Mouse (Mus musculus) small intestine, adult 2 months (tissue): Measurements from ENCODE around the gene Opn3. TPM values are rescaled to one million over a fixed set of nuclear protein-coding genes. Genes with fewer than 3 reads are reported as not detected.

Experiments used
- H3K27ac ChIP-seq: fragments of 200-500 bp; 2 replicates; pipeline ENCODE4 v1.5.1; 2012; ENCODE audit warnings: low read depth, low read length, control low read depth, inconsistent platforms; ENCODE audit not compliant: insufficient read depth
- H3K27me3 ChIP-seq: fragments of 200-500 bp; 2 replicates; pipeline ENCODE4 v1.6.1; 2012; ENCODE audit warnings: mild to moderate bottlenecking, moderate library complexity, low read length, inconsistent platforms; ENCODE audit not compliant: control insufficient read depth, insufficient read depth
- H3K36me3 ChIP-seq: fragments of 200-500 bp; 2 replicates; pipeline ENCODE4 v1.6.1; 2012; ENCODE audit warnings: mild to moderate bottlenecking, low read length, control low read depth, inconsistent platforms; ENCODE audit not compliant: control insufficient read depth, insufficient read depth
- H3K4me1 ChIP-seq: fragments of 200-500 bp; 2 replicates; pipeline ENCODE4 v1.6.1; 2012; ENCODE audit warnings: low read length, inconsistent platforms, mixed read lengths; ENCODE audit not compliant: control insufficient read depth, insufficient read depth, insufficient read length
- H3K4me3 ChIP-seq: fragments of 200-500 bp; 2 replicates; pipeline ENCODE4 v1.5.1; 2012; ENCODE audit warnings: low read depth, mild to moderate bottlenecking, control low read depth, inconsistent platforms, low read length, moderate library complexity
- CTCF ChIP-seq: fragments of 200-500 bp; IDR thresholded peaks from 2 replicates; pipeline ENCODE4 v1.5.1; 2012; ENCODE audit warnings: low read depth, mild to moderate bottlenecking, control low read depth, inconsistent platforms, low read length, moderate library complexity, mixed read lengths; ENCODE audit not compliant: insufficient replicate concordance, insufficient read length; ENCODE audit errors: extremely low read depth
- POLR2A ChIP-seq: fragments of 200-500 bp; IDR thresholded peaks from 2 replicates; pipeline ENCODE4 v1.6.1; 2012; ENCODE audit warnings: low read depth, mild to moderate bottlenecking, control low read depth, inconsistent platforms, low read length, moderate library complexity
- WGBS: fragments of 180-500 bp; shearing (Covaris S2); methylation state at CpG from one replicate; pipeline ENCODE4 v1.1.7; 2018; 5-methylcytosine and 5-hydroxymethylcytosine counted together
- polyA plus RNA-seq: library from polyadenylated mRNA; depleted of rRNA; stranded (reverse); fragments of >200 nt; gene quantifications from 2 replicates; pipeline ENCODE4 v1.2.3, GENCODE M21; 2012; rRNA removed

Opn3 gene
- polyA plus RNA-seq: 0.93 and 2.4 TPM in 2 replicates

DNA sequence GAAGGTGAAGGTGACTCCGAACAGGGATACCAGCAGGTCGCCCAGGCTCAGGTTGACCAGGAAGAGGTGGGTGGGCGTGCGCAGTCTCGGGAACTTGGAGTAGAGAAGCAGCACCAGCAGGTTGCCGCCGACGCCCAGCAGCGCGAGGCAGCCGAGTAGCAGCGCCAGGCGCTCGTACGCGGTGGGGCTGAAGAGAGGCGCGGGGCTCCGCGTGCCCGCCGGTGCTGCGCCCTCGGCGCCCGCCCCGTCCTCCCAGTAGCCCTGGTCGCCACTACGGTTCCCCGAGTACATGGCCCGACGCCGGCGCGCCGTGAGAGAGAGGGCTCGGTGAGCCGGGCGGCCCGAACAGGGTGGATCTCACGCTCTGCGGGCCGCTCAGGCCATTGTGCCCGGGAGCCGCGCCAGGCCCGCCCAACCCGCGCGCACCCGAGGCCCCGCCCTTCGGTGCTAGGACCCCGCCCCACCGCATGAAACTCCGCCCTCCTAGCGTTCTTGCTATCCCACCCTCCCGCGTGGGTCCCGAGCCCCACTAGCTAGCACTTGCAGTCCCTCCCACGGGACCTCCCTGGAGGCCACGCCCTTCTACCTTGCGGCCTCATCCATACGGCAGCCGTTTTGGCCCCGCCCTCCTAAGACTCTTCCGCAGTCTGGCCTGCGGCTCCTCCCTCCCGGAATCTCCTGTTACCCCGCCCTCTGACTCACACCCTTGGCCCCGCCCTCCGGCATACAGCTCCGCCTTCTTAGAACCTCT is at the start of gene Opn3, which contains the start of gene Chml:
TSS of gene Opn3 (minus strand) at position 531 of the 751 bp plus-strand sequence.
TSS of gene Chml (minus strand) at position 656 of the 751 bp plus-strand sequence.
- no peaks in the 10 kb centered on the region for H3K27me3 ChIP-seq
- peak within 1 kb of the TSS; percentile 13 for H3K27ac ChIP-seq
- H3K4me3 ChIP-seq: peak within 1 kb of the TSS; percentile 90
- TF ChIP-seq CTCF (no peak), POLR2A (peak; percentile 88)
- H3K36me3 ChIP-seq: peaks cover 8% of the 10 kb centered on the region; the same call in 1 of the 2 replicates
- under 1% methylated on average over 72 of the region's 73 CpGs for WGBS
- H3K4me1 ChIP-seq: no peaks in the 10 kb centered on the region; the same call in 1 of the 2 replicates

DNA sequence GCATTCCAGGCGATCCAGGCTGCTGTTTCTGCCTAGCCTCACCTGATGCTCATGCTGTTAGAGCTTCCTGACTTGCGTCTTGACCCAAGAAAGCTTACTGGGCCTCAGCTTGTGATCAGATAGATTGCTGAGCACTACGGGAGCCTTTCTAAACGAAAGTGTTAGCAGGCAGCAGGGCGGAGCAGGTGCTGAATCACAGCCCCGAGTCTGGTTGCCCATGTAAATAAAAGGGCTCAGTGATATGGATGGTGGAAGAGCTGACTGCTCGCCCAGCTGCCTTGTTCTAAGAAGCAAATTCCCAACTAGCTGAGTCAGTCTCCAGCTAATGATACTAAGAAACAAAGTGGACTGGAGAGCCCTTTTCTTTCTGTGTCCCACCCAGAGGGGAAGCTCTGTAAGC is 33.2 kb upstream of the Opn3 start:
- 15% methylated on average over 7 of the region's 7 CpGs for WGBS
- no peaks in the 10 kb centered on the region for H3K36me3 ChIP-seq
- H3K4me3 ChIP-seq: no peak overlapping the region
- no peaks in the 10 kb centered on the region for H3K4me1 ChIP-seq
- H3K27me3 ChIP-seq: no peaks in the 10 kb centered on the region
- TF ChIP-seq POLR2A: no peak
- TF ChIP-seq CTCF: no peak
- no peak overlapping the region for H3K27ac ChIP-seq

- TF ChIP-seq CTCF (no peak), POLR2A (no peak)
- WGBS: 82% methylated on average over 9 of the region's 9 CpGs
- no peaks in the 10 kb centered on the region for H3K27me3 ChIP-seq
- H3K27ac ChIP-seq: no peak overlapping the region
- H3K36me3 ChIP-seq: no peaks in the 10 kb centered on the region
- no peaks in the 10 kb centered on the region for H3K4me1 ChIP-seq
- H3K4me3 ChIP-seq: no peak overlapping the region
Measured at GRCm38 (mm10) chr1:175716832-175717231, 24.3 kb upstream of the Opn3 start.

GRCm38 (mm10) chr1:175712338-175712909 is 19.8 kb upstream of the Opn3 start:
- Histone ChIP-seq H3K4me1 (no peaks in the 10 kb centered on the region), H3K4me3 (no peak overlapping the region), H3K27ac (no peak overlapping the region), H3K27me3 (no peaks in the 10 kb centered on the region), H3K36me3 (no peaks in the 10 kb centered on the region)
- WGBS: 74% methylated on average over 11 of the region's 11 CpGs
- TF ChIP-seq CTCF: no peak
- TF ChIP-seq POLR2A: no peak

- no peaks in the 10 kb centered on the region for H3K4me1 ChIP-seq
- no peaks in the 10 kb centered on the region for H3K27me3 ChIP-seq
- no peak overlapping the region for H3K27ac ChIP-seq
- no peaks in the 10 kb centered on the region for H3K36me3 ChIP-seq
- H3K4me3 ChIP-seq: no peak overlapping the region
- no peak for TF ChIP-seq POLR2A
Measured at GRCm38 (mm10) chr1:175708013-175708412, 15.4 kb upstream of the Opn3 start.

DNA sequence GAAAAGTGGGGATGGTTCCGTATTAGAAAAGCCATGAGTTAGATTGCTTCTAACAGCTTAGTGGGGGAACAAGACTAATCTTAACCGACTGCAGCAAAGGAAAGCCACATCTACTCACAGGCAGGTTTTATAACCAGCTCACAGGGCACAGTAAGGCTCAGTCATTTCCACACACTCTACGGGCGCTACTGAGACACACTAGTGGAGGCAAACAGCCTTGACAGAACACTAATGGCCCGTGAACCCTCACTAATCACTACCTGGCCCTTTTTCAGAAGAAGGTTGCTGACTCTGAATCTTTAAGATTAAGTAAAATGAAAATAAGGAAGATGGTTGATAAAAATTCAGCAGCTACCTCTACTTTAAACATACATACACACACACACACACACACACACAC is 15.0 kb upstream of the Opn3 start:
- Histone ChIP-seq H3K27ac (no peak overlapping the region), H3K4me3 (no peak overlapping the region), H3K4me1 (no peaks in the 10 kb centered on the region), H3K27me3 (no peaks in the 10 kb centered on the region), H3K36me3 (no peaks in the 10 kb centered on the region)
- TF ChIP-seq CTCF (no peak), POLR2A (no peak)
- WGBS: 60% methylated on average over 5 of the region's 5 CpGs

- 23% methylated on average over 4 of the region's 4 CpGs for WGBS
- no peak overlapping the region for H3K4me3 ChIP-seq
- H3K27ac ChIP-seq: no peak overlapping the region
- H3K27me3 ChIP-seq: no peaks in the 10 kb centered on the region
- TF ChIP-seq POLR2A (no peak), CTCF (no peak)
- H3K36me3 ChIP-seq: no peaks in the 10 kb centered on the region
- H3K4me1 ChIP-seq: peaks cover 2% of the 10 kb centered on the region; the same call in 1 of the 2 replicates
Measured at GRCm38 (mm10) chr1:175701145-175701544, 8.6 kb upstream of the Opn3 start.
